Mouse (Mus musculus) midbrain, embryonic 10.5 days (tissue): ENCODE measurements around the gene Adgrg5. TPM values are rescaled to one million over a fixed set of nuclear protein-coding genes. Genes with fewer than 3 reads are reported as not detected.

Source experiments
- DNase-seq: peaks from one replicate; pipeline ENCODE4 v3.0.0-alpha.2; 2017; ENCODE audit warnings: low spot score
- H3K27ac ChIP-seq: fragments of 300-500 bp; sonication (generic); replicated peaks from 2 replicates; pipeline ENCODE4 v1.5.1; 2016; ENCODE audit warnings: mild to moderate bottlenecking
- H3K27me3 ChIP-seq: fragments of 300-500 bp; sonication (generic); 2 replicates; pipeline ENCODE4 v1.6.1; 2016; ENCODE audit warnings: low read depth, mild to moderate bottlenecking; ENCODE audit not compliant: poor library complexity, severe bottlenecking
- H3K36me3 ChIP-seq: fragments of 300-500 bp; sonication (generic); 2 replicates; pipeline ENCODE4 v1.6.1; 2016; ENCODE audit warnings: mild to moderate bottlenecking, moderate library complexity
- H3K4me1 ChIP-seq: fragments of 300-500 bp; sonication (generic); 2 replicates; pipeline ENCODE4 v1.6.1; 2016
- H3K4me3 ChIP-seq: fragments of 300-500 bp; sonication (generic); 2 replicates; pipeline ENCODE4 v1.5.1; 2016; ENCODE audit warnings: mild to moderate bottlenecking, moderate library complexity
- H3K9me3 ChIP-seq: fragments of 300-500 bp; sonication (generic); replicated peaks from 2 replicates; pipeline ENCODE4 v1.6.1; 2016; ENCODE audit warnings: mild to moderate bottlenecking
- WGBS: fragments of 180-500 bp; shearing (Covaris S2); methylation state at CpG from one replicate; pipeline ENCODE4 v1.1.7; 2016; 5-methylcytosine and 5-hydroxymethylcytosine counted together
- polyA plus RNA-seq: library from polyadenylated mRNA; unstranded; fragments of >200 nt; fragmentation: Nextera tagmentation; extraction: Ambion mirVana; gene quantifications from 2 replicates; pipeline ENCODE4 v1.2.1, GENCODE M21; 2016

Adgrg5 gene
- polyA plus RNA-seq, 1 experiment from 2014 or later, result 0.74 TPM

DNA sequence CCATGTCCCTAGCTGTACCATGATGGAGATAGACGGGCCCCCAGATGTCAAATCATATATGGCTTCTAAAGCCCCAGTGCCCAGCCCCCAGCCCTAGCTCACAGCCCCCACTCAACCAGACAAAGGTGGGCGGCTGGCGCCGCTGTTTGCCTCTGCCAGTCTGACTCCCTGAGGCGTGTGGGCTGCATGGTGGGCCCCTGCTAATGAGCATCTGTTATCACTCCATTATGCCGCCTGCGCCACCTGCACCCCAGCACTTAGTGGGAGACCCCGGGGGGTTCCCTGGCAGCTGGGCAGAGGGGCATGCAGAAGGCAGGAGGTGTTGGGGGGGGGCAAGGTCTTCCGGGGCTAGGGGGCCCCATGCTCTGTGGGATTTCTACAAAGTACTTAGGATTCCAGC is 54.6 kb downstream of the Adgrg5 start:
- peak overlapping the region; percentile 52 for H3K27ac ChIP-seq
- no peaks in the 10 kb centered on the region for H3K36me3 ChIP-seq
- peaks cover 56% of the 10 kb centered on the region for H3K4me1 ChIP-seq
- no peaks in the 10 kb centered on the region for H3K9me3 ChIP-seq
- no peak overlapping the region for H3K4me3 ChIP-seq
- no peak for DNase-seq
- 53% methylated on average over 9 of the region's 9 CpGs for WGBS
- peaks cover 57% of the 10 kb centered on the region for H3K27me3 ChIP-seq

DNA sequence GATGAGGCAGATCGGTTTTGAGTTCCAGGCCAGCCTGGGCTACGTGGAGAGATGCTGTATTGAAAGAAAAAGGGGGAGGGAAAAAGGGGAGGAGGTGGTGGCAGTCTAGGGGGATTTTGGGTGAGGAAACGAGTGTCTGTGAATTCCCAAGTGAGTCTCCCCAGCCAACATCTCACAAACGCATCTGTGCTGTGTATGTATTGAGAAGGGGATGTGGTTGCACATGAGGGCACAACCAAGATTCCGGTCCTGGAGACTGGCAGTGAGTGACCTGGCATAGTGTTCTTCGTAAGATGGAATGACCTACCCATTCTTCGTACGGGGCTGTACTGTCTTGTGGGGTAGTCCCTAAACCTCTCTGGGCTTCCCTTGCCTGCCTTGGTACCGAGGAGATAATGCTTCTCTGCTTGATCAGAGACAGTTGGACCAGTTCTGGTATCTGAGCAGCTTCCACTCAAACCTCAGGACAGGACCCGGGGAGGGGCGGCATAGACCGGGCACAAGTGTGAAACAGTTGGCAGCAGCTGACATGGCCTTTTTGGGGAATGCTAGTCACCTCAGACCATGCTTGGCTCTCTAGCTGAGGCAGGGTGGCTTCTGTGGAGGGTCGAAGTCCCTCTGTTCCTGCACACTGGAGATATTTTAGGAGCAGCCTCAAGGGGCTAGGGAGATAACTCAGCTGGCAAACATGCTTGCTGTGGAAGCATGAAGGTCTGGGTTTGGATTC is 55.3 kb downstream of the Adgrg5 start:
- 0 out of 2 replicates have a peak overlapping the region, but pooled peaks have one; percentile 1 for H3K27ac ChIP-seq
- H3K4me3 ChIP-seq, result no peak overlapping the region
- peaks cover 63% of the 10 kb centered on the region for H3K4me1 ChIP-seq
- DNase-seq, result no peak
- peaks cover 57% of the 10 kb centered on the region for H3K27me3 ChIP-seq
- H3K9me3 ChIP-seq, result no peaks in the 10 kb centered on the region
- no peaks in the 10 kb centered on the region for H3K36me3 ChIP-seq
- WGBS, result 83% methylated on average over 13 of the region's 13 CpGs

- Histone ChIP-seq H3K27me3 (peaks cover 56% of the 10 kb centered on the region), H3K4me3 (no peak overlapping the region), H3K9me3 (no peaks in the 10 kb centered on the region), H3K4me1 (peaks cover 71% of the 10 kb centered on the region), H3K36me3 (no peaks in the 10 kb centered on the region), H3K27ac (no peak overlapping the region)
- WGBS, result 89% methylated on average over 5 of the region's 5 CpGs
- no peak for DNase-seq
Measured at GRCm38 (mm10) chr8:94980176-94980575, 56.7 kb downstream of the Adgrg5 start.

DNA sequence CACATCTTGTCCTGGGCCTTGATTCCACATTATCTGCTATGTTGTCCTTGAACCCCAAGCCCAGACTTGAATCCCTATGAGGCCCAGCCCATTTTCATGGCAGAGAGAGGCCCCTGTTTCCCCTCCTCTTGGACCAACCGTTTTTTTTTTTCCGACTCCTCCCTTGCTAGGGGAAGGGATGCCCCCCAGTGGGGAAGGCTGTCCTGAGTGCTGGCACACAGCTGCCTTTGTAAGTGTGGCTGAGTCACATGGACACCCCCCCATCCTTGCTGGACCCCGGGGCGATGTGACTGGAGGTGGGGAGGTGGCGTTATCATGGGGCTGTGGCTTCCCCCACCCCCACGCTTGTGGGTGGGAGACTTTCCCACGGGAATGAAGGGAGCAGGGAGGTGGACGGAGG is 57.5 kb downstream of the Adgrg5 start:
- no peaks in the 10 kb centered on the region for H3K9me3 ChIP-seq
- DNase-seq, result no peak
- H3K27me3 ChIP-seq, result peaks cover 48% of the 10 kb centered on the region
- H3K27ac ChIP-seq, result 0 out of 2 replicates have a peak overlapping the region, but pooled peaks have one; percentile 52
- H3K4me1 ChIP-seq, result peaks cover 79% of the 10 kb centered on the region
- no peaks in the 10 kb centered on the region for H3K36me3 ChIP-seq
- H3K4me3 ChIP-seq, result no peak overlapping the region
- 70% methylated on average over 8 of the region's 8 CpGs for WGBS

GRCm38 (mm10) chr8:94981848-94982247 is 58.4 kb downstream of the Adgrg5 start:
- no peaks in the 10 kb centered on the region for H3K36me3 ChIP-seq
- no peak for DNase-seq
- H3K27me3 ChIP-seq, result peaks cover 45% of the 10 kb centered on the region
- H3K4me3 ChIP-seq, result no peak overlapping the region
- peaks cover 85% of the 10 kb centered on the region for H3K4me1 ChIP-seq
- no peaks in the 10 kb centered on the region for H3K9me3 ChIP-seq
- WGBS, result 73% methylated on average over 7 of the region's 7 CpGs
- peak overlapping the region; percentile 52 for H3K27ac ChIP-seq

DNA sequence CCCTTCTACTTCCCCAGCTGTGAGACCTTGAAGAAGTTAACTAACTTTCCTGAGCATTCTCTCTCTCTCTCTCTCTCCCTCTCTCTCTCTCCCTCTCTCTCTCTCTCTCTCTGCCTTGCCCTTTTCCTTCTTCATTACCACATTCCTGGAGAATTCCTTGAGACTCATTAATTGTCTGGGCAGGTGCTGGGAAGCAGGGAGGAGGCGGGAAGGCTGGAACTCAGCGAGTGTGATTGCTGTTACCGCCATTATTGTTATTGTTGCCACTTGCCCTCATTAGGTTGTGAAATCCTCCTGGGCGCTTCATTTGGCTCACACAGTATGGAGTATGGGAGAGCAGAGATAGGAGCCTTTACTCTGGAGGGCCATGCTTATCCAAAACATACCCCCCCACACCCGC is 59.7 kb downstream of the Adgrg5 start:
- Histone ChIP-seq H3K27me3 (peaks cover 42% of the 10 kb centered on the region), H3K4me1 (peaks cover 81% of the 10 kb centered on the region)
- WGBS, result 30% methylated on average over 5 of the region's 5 CpGs

GRCm38 (mm10) chr8:94983881-94984516 is 60.5 kb downstream of the Adgrg5 start:
- H3K27me3 ChIP-seq, result peaks cover 33% of the 10 kb centered on the region
- peak overlapping the region; percentile 83 for H3K27ac ChIP-seq
- peak; percentile 65 for DNase-seq
- peaks cover 74% of the 10 kb centered on the region for H3K4me1 ChIP-seq
- WGBS, result 20% methylated on average over 10 of the region's 10 CpGs
- H3K9me3 ChIP-seq, result no peaks in the 10 kb centered on the region
- H3K36me3 ChIP-seq, result no peaks in the 10 kb centered on the region
- peak overlapping the region; percentile 38 for H3K4me3 ChIP-seq

More for the DNA sequence above, 59.7 kb downstream of the Adgrg5 start:
- Histone ChIP-seq H3K36me3 (no peaks in the 10 kb centered on the region), H3K27ac (peak overlapping the region; percentile 83), H3K4me3 (no peak overlapping the region), H3K9me3 (no peaks in the 10 kb centered on the region)
- DNase-seq, result no peak

DNA sequence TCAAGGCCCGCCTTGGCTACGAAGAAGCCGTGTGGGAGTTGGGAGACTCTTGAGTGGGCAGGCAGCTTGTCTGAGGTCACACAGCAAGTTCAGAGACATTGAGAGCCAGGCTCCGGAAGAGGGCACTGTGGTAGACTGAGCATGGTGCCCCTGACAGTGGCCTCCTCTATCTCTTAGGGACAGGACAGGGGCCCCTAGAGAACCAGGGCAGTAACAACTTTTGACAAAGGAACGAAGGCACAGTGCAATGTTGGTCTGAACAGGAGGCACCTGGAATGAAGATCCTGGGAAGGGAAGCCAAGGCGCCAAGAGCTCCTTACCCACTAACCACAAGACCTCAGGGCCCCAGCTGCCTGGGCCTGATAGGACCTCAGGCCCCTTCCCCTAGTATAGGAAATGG is 61.5 kb downstream of the Adgrg5 start:
- DNase-seq, result no peak
- WGBS, result 88% methylated on average over 6 of the region's 6 CpGs
- Histone ChIP-seq H3K4me1 (peaks cover 74% of the 10 kb centered on the region), H3K27me3 (peaks cover 26% of the 10 kb centered on the region), H3K36me3 (no peaks in the 10 kb centered on the region), H3K9me3 (no peaks in the 10 kb centered on the region), H3K4me3 (peak overlapping the region; percentile 16), H3K27ac (peak overlapping the region; percentile 83)

DNA sequence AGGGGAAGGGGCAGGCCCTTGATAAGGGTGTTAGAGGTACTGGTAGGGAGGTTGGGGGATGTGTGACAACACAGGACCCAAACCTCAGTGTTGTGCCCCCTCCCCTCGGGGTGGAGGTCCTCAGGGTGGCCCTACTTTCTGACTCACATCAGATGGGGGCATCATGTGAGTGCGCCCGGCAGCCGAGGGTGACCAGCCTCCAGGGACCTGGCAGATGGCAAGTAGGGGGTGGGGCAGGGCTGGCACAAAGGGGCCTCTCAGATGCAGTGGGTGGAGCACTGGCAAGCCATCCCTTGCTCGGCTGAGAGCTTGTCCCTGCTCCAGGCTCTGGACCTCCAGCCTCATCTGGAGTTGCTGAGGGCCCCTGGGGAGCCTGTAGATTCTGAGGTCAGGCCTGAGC is 63.2 kb downstream of the Adgrg5 start:
- H3K4me3 ChIP-seq, result 0 out of 2 replicates have a peak overlapping the region, but pooled peaks have one; percentile 3
- peaks cover 20% of the 10 kb centered on the region for H3K27me3 ChIP-seq
- WGBS, result 72% methylated on average over 5 of the region's 5 CpGs
- no peak for DNase-seq
- peak overlapping the region; percentile 83 for H3K27ac ChIP-seq
- peaks cover 75% of the 10 kb centered on the region for H3K4me1 ChIP-seq
- H3K36me3 ChIP-seq, result no peaks in the 10 kb centered on the region
- no peaks in the 10 kb centered on the region for H3K9me3 ChIP-seq

DNA sequence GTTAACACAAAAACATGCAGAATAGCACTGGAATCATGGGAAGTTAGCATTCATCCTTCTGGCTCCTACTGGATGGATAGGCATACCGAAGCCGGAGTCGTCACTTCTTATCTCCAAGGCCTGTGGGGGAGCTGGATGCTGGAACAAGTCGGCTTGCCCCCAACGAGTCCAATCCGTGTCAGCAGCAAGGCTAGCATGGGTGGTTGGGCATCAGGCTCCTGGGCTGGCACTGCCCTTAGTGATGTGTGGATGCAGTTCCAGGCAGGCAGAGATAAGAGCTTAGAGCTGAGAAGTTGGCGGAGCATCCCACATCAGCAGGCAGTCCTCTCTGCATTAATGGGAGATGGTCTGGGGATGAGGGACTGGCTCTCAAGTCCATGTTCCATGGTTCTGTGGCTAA is 64.1 kb downstream of the Adgrg5 start:
- peaks cover 75% of the 10 kb centered on the region for H3K4me1 ChIP-seq
- peak overlapping the region; percentile 43 for H3K27ac ChIP-seq
- WGBS, result 88% methylated on average over 7 of the region's 7 CpGs

DNA sequence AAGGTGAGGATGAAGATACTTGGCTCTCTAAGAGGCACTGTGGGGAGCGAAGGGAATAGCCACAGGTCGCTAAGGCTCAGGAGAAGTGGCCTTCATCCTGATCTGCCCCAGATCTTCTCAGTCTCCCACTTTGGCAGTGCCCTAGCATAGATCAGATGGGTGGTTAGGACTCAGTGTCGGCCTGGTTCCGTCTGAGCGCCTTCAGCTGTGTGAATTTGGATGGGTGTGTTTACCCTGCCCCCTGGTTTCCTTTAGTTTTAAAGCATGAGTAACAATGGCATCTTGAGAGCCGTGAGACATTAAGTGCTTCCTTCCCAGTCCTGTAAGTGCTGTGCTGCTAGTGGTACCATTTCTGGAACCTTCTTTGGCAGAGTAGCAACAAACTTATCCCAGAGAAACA is 65.1 kb downstream of the Adgrg5 start:
- no peaks in the 10 kb centered on the region for H3K36me3 ChIP-seq
- H3K4me1 ChIP-seq, result peaks cover 75% of the 10 kb centered on the region
- 79% methylated on average over 6 of the region's 6 CpGs for WGBS
- no peaks in the 10 kb centered on the region for H3K9me3 ChIP-seq
- H3K27me3 ChIP-seq, result peaks cover 15% of the 10 kb centered on the region; the same call in 1 of the 2 replicates
- no peak overlapping the region for H3K4me3 ChIP-seq
- no peak for DNase-seq
- no peak overlapping the region for H3K27ac ChIP-seq

More for the DNA sequence above, 64.1 kb downstream of the Adgrg5 start:
- H3K27me3 ChIP-seq, result peaks cover 18% of the 10 kb centered on the region
- no peaks in the 10 kb centered on the region for H3K36me3 ChIP-seq
- DNase-seq, result no peak
- no peak overlapping the region for H3K4me3 ChIP-seq
- H3K9me3 ChIP-seq, result no peaks in the 10 kb centered on the region

GRCm38 (mm10) chr8:94989711-94990110 is 66.2 kb downstream of the Adgrg5 start:
- Histone ChIP-seq H3K27ac (no peak overlapping the region), H3K4me3 (no peak overlapping the region), H3K4me1 (peaks cover 75% of the 10 kb centered on the region), H3K9me3 (no peaks in the 10 kb centered on the region), H3K27me3 (peaks cover 15% of the 10 kb centered on the region; the same call in 1 of the 2 replicates), H3K36me3 (no peaks in the 10 kb centered on the region)
- WGBS, result 95% methylated on average over 4 of the region's 4 CpGs
- no peak for DNase-seq
